Mouse (Mus musculus) forebrain, embryonic 13.5 days (tissue): ENCODE data around the gene Pnp2. TPM values are rescaled to one million over a fixed set of nuclear protein-coding genes. Genes with fewer than 3 reads are reported as not detected.
"Not testable (repeated sequence)": the region's sequence is repeated elsewhere in the genome, so short reads cannot be mapped to it uniquely, and the experiment has no call there.

Experiments
- ATAC-seq: fragments of 200-750 bp; cut with Nextera tagmentation; 2 replicates; pipeline ENCODE4 v1.8.0; 2017
- H3K27ac ChIP-seq: fragments of 300-500 bp; sonication (generic); 2 replicates; pipeline ENCODE4 v1.5.1; 2015; ENCODE audit warnings: inconsistent platforms, mild to moderate bottlenecking, moderate library complexity
- H3K27me3 ChIP-seq: fragments of 300-500 bp; sonication (generic); 2 replicates; pipeline ENCODE4 v1.6.1; 2015; ENCODE audit warnings: mild to moderate bottlenecking, inconsistent platforms
- H3K36me3 ChIP-seq: fragments of 300-500 bp; sonication (generic); 2 replicates; pipeline ENCODE4 v1.6.1; 2015; ENCODE audit warnings: mild to moderate bottlenecking, inconsistent platforms; ENCODE audit not compliant: poor library complexity, severe bottlenecking
- H3K4me1 ChIP-seq: fragments of 300-500 bp; sonication (generic); 2 replicates; pipeline ENCODE4 v1.6.1; 2015; ENCODE audit warnings: inconsistent platforms
- H3K4me2 ChIP-seq: fragments of 300-500 bp; sonication (generic); 2 replicates; pipeline ENCODE4 v1.6.1; 2015; ENCODE audit warnings: inconsistent platforms, mild to moderate bottlenecking, moderate library complexity
- H3K4me3 ChIP-seq: fragments of 300-500 bp; sonication (generic); 2 replicates; pipeline ENCODE4 v1.5.1; 2015; ENCODE audit warnings: mild to moderate bottlenecking, inconsistent platforms
- H3K9ac ChIP-seq: fragments of 300-500 bp; sonication (generic); 2 replicates; pipeline ENCODE4 v1.6.1; 2015; ENCODE audit warnings: mild to moderate bottlenecking, inconsistent platforms
- H3K9me3 ChIP-seq: fragments of 300-500 bp; sonication (generic); replicated peaks from 2 replicates; pipeline ENCODE4 v1.6.1; 2016; ENCODE audit warnings: inconsistent platforms
- WGBS: fragments of 180-500 bp; shearing (Covaris S2); methylation state at CpG from one replicate; pipeline ENCODE4 v1.1.7; 2015; 5-methylcytosine and 5-hydroxymethylcytosine counted together
- polyA plus RNA-seq: library from polyadenylated mRNA; unstranded; fragments of >200 nt; fragmentation: Nextera tagmentation; extraction: Ambion mirVana; gene quantifications from 2 replicates; pipeline ENCODE4 v1.2.1, GENCODE M21; 2015

The Pnp2 gene
- polyA plus RNA-seq, result 0.52 TPM in 1 of 2 replicates, not detected in the other

- H3K9me3 ChIP-seq, H3K27me3 ChIP-seq, H3K27ac ChIP-seq, H3K4me1 ChIP-seq: not testable (repeated sequence)
- ATAC-seq, result peak; percentile 96
- 4% methylated on average over 19 of the region's 19 CpGs for WGBS
- H3K4me2 ChIP-seq, result peak within 1 kb of the TSS; percentile 51
- H3K4me3 ChIP-seq, result peak within 1 kb of the TSS; percentile 12; the same call in 1 of the 2 replicates
- peak within 1 kb of the TSS; percentile 37; the same call in 1 of the 2 replicates for H3K9ac ChIP-seq
- H3K36me3 ChIP-seq, result peaks cover 12% of the 10 kb centered on the region
Measured at GRCm38 (mm10) chr14:50955942-50956508, at the start of gene Pnp2. Gene Pnp2, plus strand, starts transcription at chr14:50955992.

- Histone ChIP-seq H3K27ac (no peak overlapping the region), H3K9me3 (no peaks in the 10 kb centered on the region), H3K4me2 (no peak overlapping the region), H3K9ac (no peak overlapping the region), H3K4me3 (no peak overlapping the region), H3K36me3 (peaks cover 26% of the 10 kb centered on the region), H3K27me3 (no peaks in the 10 kb centered on the region), H3K4me1 (peaks cover 9% of the 10 kb centered on the region)
- 82% methylated on average over 4 of the region's 4 CpGs for WGBS
- ATAC-seq, result no peak
Measured at GRCm38 (mm10) chr14:50908126-50908525, 47.7 kb upstream of the Pnp2 start.

- no peak overlapping the region for H3K9ac ChIP-seq
- no peaks in the 10 kb centered on the region for H3K27me3 ChIP-seq
- H3K9me3 ChIP-seq, result no peaks in the 10 kb centered on the region
- 44% methylated on average over 3 of the region's 3 CpGs for WGBS
- ATAC-seq, result no peak
- no peak overlapping the region for H3K4me2 ChIP-seq
- H3K4me1 ChIP-seq, result no peaks in the 10 kb centered on the region
- H3K4me3 ChIP-seq, result no peak overlapping the region
- H3K36me3 ChIP-seq, result peaks cover 55% of the 10 kb centered on the region
- H3K27ac ChIP-seq, result no peak overlapping the region
Measured at GRCm38 (mm10) chr14:50911356-50911755, 44.4 kb upstream of the Pnp2 start.

- H3K27me3 ChIP-seq, H3K27ac ChIP-seq, ATAC-seq, H3K9me3 ChIP-seq: not testable (repeated sequence)
- 82% methylated on average over 1 of the region's 1 CpGs for WGBS
- Histone ChIP-seq H3K9ac (peak overlapping the region; percentile 92), H3K4me3 (peak overlapping the region; percentile 88), H3K4me1 (peaks cover 31% of the 10 kb centered on the region), H3K36me3 (peaks cover 40% of the 10 kb centered on the region), H3K4me2 (peak overlapping the region; percentile 83)
Measured at GRCm38 (mm10) chr14:50923437-50923836, 32.4 kb upstream of the Pnp2 start.

- Histone ChIP-seq H3K4me3 (peak within 1 kb of the TSS; percentile 88), H3K9me3 (no peaks in the 10 kb centered on the region), H3K27me3 (no peaks in the 10 kb centered on the region), H3K27ac (peak within 1 kb of the TSS; percentile 89), H3K36me3 (peaks cover 44% of the 10 kb centered on the region), H3K4me2 (peak within 1 kb of the TSS; percentile 83), H3K9ac (peak within 1 kb of the TSS; percentile 92), H3K4me1 (peaks cover 36% of the 10 kb centered on the region)
- ATAC-seq, result peak; percentile 96
- WGBS, result under 1% methylated on average over 57 of the region's 57 CpGs
Measured at GRCm38 (mm10) chr14:50924281-50925064, 31.3 kb upstream of the Pnp2 start, which contains the start of the genes Osgep and Apex1. Gene Osgep, minus strand, starts transcription at chr14:50924893. Gene Apex1, plus strand, starts transcription at chr14:50924968.

GRCm38 (mm10) chr14:50925111-50925920, 30.5 kb upstream of the Pnp2 start:
- peak overlapping the region; percentile 88 for H3K4me3 ChIP-seq
- peak overlapping the region; percentile 92 for H3K9ac ChIP-seq
- peaks cover 44% of the 10 kb centered on the region for H3K4me1 ChIP-seq
- no peaks in the 10 kb centered on the region for H3K9me3 ChIP-seq
- peak overlapping the region; percentile 83 for H3K4me2 ChIP-seq
- H3K27me3 ChIP-seq, result no peaks in the 10 kb centered on the region
- 2% methylated on average over 38 of the region's 38 CpGs for WGBS
- peak overlapping the region; percentile 89 for H3K27ac ChIP-seq
- H3K36me3 ChIP-seq, result peaks cover 37% of the 10 kb centered on the region
- peak; percentile 52; the same call in 1 of the 2 replicates for ATAC-seq

- ATAC-seq, result no peak
- H3K36me3 ChIP-seq, result peaks cover 37% of the 10 kb centered on the region
- H3K4me1 ChIP-seq, result peaks cover 51% of the 10 kb centered on the region
- H3K9ac ChIP-seq, result no peak overlapping the region
- no peak overlapping the region for H3K27ac ChIP-seq
- no peaks in the 10 kb centered on the region for H3K27me3 ChIP-seq
- no peak overlapping the region for H3K4me3 ChIP-seq
- H3K9me3 ChIP-seq, result no peaks in the 10 kb centered on the region
- WGBS, result 80% methylated on average over 3 of the region's 3 CpGs
- no peak overlapping the region for H3K4me2 ChIP-seq
Measured at GRCm38 (mm10) chr14:50927366-50927765, 28.4 kb upstream of the Pnp2 start.

- H3K27ac ChIP-seq, result peak overlapping the region; percentile 83
- H3K4me2 ChIP-seq, result peak overlapping the region; percentile 77
- H3K4me1 ChIP-seq, result peaks cover 43% of the 10 kb centered on the region
- H3K9me3 ChIP-seq, result no peaks in the 10 kb centered on the region
- peaks cover 37% of the 10 kb centered on the region for H3K36me3 ChIP-seq
- no peak for ATAC-seq
- WGBS, result 15% methylated on average over 10 of the region's 10 CpGs
- H3K27me3 ChIP-seq, result no peaks in the 10 kb centered on the region
- H3K4me3 ChIP-seq, result peak overlapping the region; percentile 97
- peak overlapping the region; percentile 99 for H3K9ac ChIP-seq
Measured at GRCm38 (mm10) chr14:50929951-50930350, 25.8 kb upstream of the Pnp2 start.

- H3K4me2 ChIP-seq, result peak overlapping the region; percentile 77
- H3K4me1 ChIP-seq, result peaks cover 43% of the 10 kb centered on the region
- WGBS, result under 1% methylated on average over 32 of the region's 38 CpGs
- peaks cover 37% of the 10 kb centered on the region for H3K36me3 ChIP-seq
- no peaks in the 10 kb centered on the region for H3K27me3 ChIP-seq
- H3K4me3 ChIP-seq, result peak overlapping the region; percentile 97
- peak; percentile 46 for ATAC-seq
- no peaks in the 10 kb centered on the region for H3K9me3 ChIP-seq
- peak overlapping the region; percentile 99 for H3K9ac ChIP-seq
- H3K27ac ChIP-seq, result peak overlapping the region; percentile 83
Measured at GRCm38 (mm10) chr14:50930377-50930753, 25.4 kb upstream of the Pnp2 start.

GRCm38 (mm10) chr14:50930754-50931492, 24.9 kb upstream of the Pnp2 start, which contains the start of the genes Pip4p1 and Pnp:
Gene Pip4p1, minus strand, starts transcription at chr14:50930856.
Gene Pnp, plus strand, starts transcription at chr14:50931082.
- no peaks in the 10 kb centered on the region for H3K9me3 ChIP-seq
- peak within 1 kb of the TSS; percentile 99 for H3K9ac ChIP-seq
- ATAC-seq, result peak; percentile 99
- peak within 1 kb of the TSS; percentile 97 for H3K4me3 ChIP-seq
- no peaks in the 10 kb centered on the region for H3K27me3 ChIP-seq
- peak within 1 kb of the TSS; percentile 77 for H3K4me2 ChIP-seq
- H3K27ac ChIP-seq, result peak within 1 kb of the TSS; percentile 85
- H3K36me3 ChIP-seq, result peaks cover 37% of the 10 kb centered on the region
- H3K4me1 ChIP-seq, result peaks cover 38% of the 10 kb centered on the region
- WGBS, result under 1% methylated on average over 67 of the region's 68 CpGs

- peak overlapping the region; percentile 65 for H3K9ac ChIP-seq
- no peak for ATAC-seq
- H3K36me3 ChIP-seq, result peaks cover 30% of the 10 kb centered on the region
- H3K27ac ChIP-seq, result peak overlapping the region; percentile 85
- H3K4me2 ChIP-seq, result peak overlapping the region; percentile 68
- no peaks in the 10 kb centered on the region for H3K9me3 ChIP-seq
- H3K27me3 ChIP-seq, result no peaks in the 10 kb centered on the region
- peaks cover 31% of the 10 kb centered on the region for H3K4me1 ChIP-seq
- H3K4me3 ChIP-seq, result peak overlapping the region; percentile 97
- 11% methylated on average over 12 of the region's 12 CpGs for WGBS
Measured at GRCm38 (mm10) chr14:50931493-50932020, 24.2 kb upstream of the Pnp2 start.
